Mouse (Mus musculus): ENCODE measurements around the gene Pkig. TPM values are rescaled to one million over a fixed set of nuclear protein-coding genes. Genes with fewer than 3 reads are reported as not detected.

Pkig gene
- 136 and 138 TPM in 2 replicates for polyA plus RNA-seq (2014; fragmentation: Nextera tagmentation; extraction: Ambion mirVana)

DNA sequence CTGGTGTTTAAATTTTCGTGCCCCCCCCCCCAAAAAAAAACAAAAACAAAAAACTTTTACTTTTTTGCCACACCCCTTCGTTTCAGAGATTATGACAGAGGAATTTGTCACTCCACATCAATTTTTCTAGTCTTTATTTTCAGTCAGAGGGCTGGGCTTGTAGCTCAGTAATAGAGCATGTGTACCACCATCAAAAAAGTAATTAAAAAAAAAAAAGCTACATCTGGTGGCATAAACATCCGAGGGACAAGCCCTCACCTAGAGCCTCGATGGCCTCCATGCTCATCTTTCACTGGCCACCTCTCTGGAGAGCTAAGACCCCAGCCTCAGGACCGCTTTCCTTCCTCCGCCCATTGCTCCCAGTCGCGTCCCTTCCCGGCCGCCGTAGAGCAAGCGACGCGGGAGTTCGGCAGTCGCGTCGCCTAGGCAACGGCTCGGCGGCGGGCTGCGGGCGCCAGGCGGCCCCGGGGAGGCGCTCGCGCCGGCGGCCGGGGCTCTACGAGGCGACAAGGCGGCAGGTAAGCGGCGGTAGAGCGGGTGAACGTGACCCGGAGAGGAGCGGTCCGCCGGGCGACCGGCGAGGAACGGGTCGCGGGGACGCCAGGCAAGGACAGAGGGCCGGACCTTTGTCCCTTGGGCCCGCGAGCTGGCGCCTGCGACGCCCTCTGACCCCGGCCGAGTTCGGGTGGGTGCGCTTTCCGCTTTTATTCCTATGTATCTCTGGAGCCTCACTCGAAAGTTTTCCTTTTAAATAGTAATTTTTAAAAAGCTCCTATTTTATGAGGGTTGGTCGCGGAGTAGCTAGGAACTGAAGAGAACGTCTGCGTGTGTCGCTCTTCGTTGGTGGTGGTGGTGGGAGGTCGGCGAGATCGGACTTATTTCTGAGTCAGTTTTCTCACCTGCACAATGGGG, at the start of gene Pkig:
Gene Pkig (plus strand): TSS at position 412 of the 912 bp plus-strand sequence.
- Histone ChIP-seq H3K4me3 (ENCODE audit: low read depth, low read length) (peak within 1 kb of the TSS; percentile 70), H3K4me2 (replicated peaks; ENCODE audit: low read depth, low read length) (peak within 1 kb of the TSS; percentile 41), H3K4me1 (replicated peaks; ENCODE audit: control insufficient read depth, insufficient read depth, low read length) (peaks cover 2% of the 10 kb centered on the region; the same call in 1 of the 2 replicates), H3K9ac (ENCODE audit: low read depth, low read length) (peak within 1 kb of the TSS; percentile 68), H3K27ac (ENCODE audit: low read depth, low read length) (peak within 1 kb of the TSS; percentile 76; the same call in 1 of the 2 replicates), H3K9me3 (ENCODE audit: control insufficient read depth, low read length) (no peaks in the 10 kb centered on the region), H3K36me3 (ENCODE audit: control insufficient read depth, insufficient read depth, low read length) (no peaks in the 10 kb centered on the region), H3K27me3 (ENCODE audit: control insufficient read depth, insufficient read depth, low read length) (no peaks in the 10 kb centered on the region)
- under 1% methylated on average over 71 of the region's 71 CpGs for WGBS
- DNase-seq (ENCODE audit: low spot score) (peak; percentile 95), ATAC-seq (ENCODE audit: low FRiP score) (peak; percentile 92)

DNA sequence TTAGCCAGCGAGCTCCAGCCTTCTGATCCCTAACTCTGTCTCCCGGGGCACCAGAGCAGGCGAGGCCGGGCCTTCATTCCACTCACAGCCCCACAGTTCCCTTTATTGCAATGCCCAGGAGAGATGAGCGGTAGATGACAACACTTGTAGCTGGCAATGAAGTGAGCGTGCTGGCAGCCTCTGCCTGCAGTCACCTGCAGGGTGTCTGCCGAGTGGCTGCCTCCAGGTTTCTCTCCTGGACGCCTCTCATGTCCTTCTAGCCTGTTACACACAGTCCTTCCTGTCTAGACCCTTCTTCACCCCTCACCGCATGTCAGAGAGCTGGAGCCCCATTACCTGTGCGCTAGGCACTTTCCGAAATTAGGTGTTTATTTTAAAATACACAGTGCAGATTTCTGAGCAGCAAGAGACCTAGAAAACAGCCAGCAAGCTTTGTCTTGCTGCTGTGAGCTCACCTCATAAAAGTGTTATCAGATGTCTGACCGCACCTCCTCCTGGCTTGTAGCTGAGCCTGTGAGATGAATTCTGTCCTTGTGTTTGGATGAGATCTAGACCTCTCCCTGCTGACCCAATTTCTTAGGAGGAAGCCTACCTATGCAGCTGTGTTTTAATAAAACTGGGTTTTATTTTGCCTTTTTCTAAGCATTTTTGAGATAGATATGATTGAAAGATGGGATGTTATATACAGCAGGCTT, 48.8 kb upstream of the Pkig start:
- Histone ChIP-seq H3K4me1 (replicated peaks; ENCODE audit: control insufficient read depth, insufficient read depth, low read length) (no peaks in the 10 kb centered on the region), H3K4me2 (replicated peaks; ENCODE audit: low read depth, low read length) (no peak overlapping the region), H3K27me3 (ENCODE audit: control insufficient read depth, insufficient read depth, low read length) (no peaks in the 10 kb centered on the region), H3K27ac (ENCODE audit: low read depth, low read length) (no peak overlapping the region), H3K9me3 (ENCODE audit: control insufficient read depth, low read length) (no peaks in the 10 kb centered on the region), H3K36me3 (ENCODE audit: control insufficient read depth, insufficient read depth, low read length) (no peaks in the 10 kb centered on the region), H3K4me3 (ENCODE audit: low read depth, low read length) (no peak overlapping the region), H3K9ac (ENCODE audit: low read depth, low read length) (no peak overlapping the region)
- WGBS, result 89% methylated on average over 12 of the region's 12 CpGs
- ATAC-seq (ENCODE audit: low FRiP score), result no peak
- no peak for DNase-seq (ENCODE audit: low spot score)

DNA sequence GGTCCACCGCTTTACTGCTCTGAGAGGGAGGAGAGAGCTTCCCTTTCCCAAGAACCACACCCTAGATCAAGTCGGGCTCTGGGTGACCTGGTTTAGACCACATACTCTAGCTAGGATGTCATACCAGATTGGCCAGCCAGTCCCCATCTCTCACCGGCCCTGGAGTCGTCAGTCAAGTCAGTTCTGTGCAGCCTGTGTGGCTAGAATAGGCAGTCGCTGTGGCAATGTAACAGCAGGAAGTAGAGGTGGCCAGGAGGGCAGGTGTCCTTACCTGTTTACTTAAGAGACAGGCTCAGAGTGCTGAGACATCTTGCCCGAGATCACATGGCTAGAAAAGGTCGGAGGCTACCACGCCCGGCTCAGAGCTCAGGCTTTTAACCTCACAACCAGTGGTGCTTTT, 47.0 kb upstream of the Pkig start:
- DNase-seq (ENCODE audit: low spot score), result no peak
- no peaks in the 10 kb centered on the region for H3K27me3 ChIP-seq (ENCODE audit: control insufficient read depth, insufficient read depth, low read length)
- H3K36me3 ChIP-seq (ENCODE audit: control insufficient read depth, insufficient read depth, low read length), result no peaks in the 10 kb centered on the region
- H3K9ac ChIP-seq (ENCODE audit: low read depth, low read length), result no peak overlapping the region
- H3K4me3 ChIP-seq (ENCODE audit: low read depth, low read length), result no peak overlapping the region
- no peaks in the 10 kb centered on the region for H3K4me1 ChIP-seq (replicated peaks; ENCODE audit: control insufficient read depth, insufficient read depth, low read length)
- no peak overlapping the region for H3K27ac ChIP-seq (ENCODE audit: low read depth, low read length)
- no peak for ATAC-seq (ENCODE audit: low FRiP score)
- no peak overlapping the region for H3K4me2 ChIP-seq (replicated peaks; ENCODE audit: low read depth, low read length)
- no peaks in the 10 kb centered on the region for H3K9me3 ChIP-seq (ENCODE audit: control insufficient read depth, low read length)
- WGBS, result 80% methylated on average over 9 of the region's 9 CpGs

DNA sequence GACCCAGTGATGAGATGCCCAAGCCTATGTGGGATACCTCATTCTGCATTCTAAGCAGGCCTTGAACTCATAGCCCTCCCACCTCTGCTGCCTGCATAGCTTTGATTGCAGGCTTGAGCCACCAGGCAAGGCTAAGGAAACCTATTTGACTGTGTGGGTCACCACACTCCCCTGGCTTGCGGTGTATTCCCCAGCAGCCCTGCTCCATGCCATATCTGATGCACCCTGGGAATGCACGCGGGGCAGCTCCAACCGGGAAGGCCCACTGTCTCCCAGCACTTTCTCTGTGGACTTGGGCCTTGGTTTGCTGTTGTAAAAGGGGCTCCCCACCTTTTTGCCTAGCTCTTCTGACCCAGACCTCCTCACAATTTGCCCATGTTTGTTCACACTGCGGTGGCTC, 45.0 kb upstream of the Pkig start:
- Histone ChIP-seq H3K9me3 (ENCODE audit: control insufficient read depth, low read length) (no peaks in the 10 kb centered on the region), H3K9ac (ENCODE audit: low read depth, low read length) (no peak overlapping the region), H3K4me3 (ENCODE audit: low read depth, low read length) (no peak overlapping the region), H3K27ac (ENCODE audit: low read depth, low read length) (no peak overlapping the region), H3K36me3 (ENCODE audit: control insufficient read depth, insufficient read depth, low read length) (peaks cover 3% of the 10 kb centered on the region; the same call in 1 of the 2 replicates), H3K27me3 (ENCODE audit: control insufficient read depth, insufficient read depth, low read length) (no peaks in the 10 kb centered on the region), H3K4me2 (replicated peaks; ENCODE audit: low read depth, low read length) (no peak overlapping the region), H3K4me1 (replicated peaks; ENCODE audit: control insufficient read depth, insufficient read depth, low read length) (no peaks in the 10 kb centered on the region)
- ATAC-seq (ENCODE audit: low FRiP score) (no peak), DNase-seq (ENCODE audit: low spot score) (no peak)
- WGBS, result 96% methylated on average over 5 of the region's 5 CpGs

DNA sequence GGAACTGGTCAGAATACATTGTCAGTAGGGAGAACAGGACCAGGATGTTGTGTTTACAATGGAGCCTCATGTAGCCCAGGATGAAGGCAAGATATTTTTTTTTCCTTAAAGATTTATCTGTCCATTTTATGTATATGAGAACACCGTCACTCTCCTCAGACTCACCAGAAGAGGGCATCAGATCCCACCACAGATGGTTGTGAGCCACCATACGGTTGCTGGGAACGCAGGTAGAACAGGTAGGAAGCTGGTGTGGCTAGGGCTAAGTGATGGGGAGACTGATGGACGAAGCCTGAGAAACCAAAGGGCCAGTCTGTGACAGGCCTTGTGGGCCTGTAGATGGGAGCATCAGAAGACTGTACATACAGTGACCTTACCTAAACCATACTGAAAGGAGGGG, 44.2 kb upstream of the Pkig start:
- no peak overlapping the region for H3K4me3 ChIP-seq (ENCODE audit: low read depth, low read length)
- 92% methylated on average over 4 of the region's 4 CpGs for WGBS
- no peak overlapping the region for H3K4me2 ChIP-seq (replicated peaks; ENCODE audit: low read depth, low read length)
- no peak overlapping the region for H3K9ac ChIP-seq (ENCODE audit: low read depth, low read length)
- H3K27ac ChIP-seq (ENCODE audit: low read depth, low read length), result no peak overlapping the region
- H3K27me3 ChIP-seq (ENCODE audit: control insufficient read depth, insufficient read depth, low read length), result no peaks in the 10 kb centered on the region
- no peaks in the 10 kb centered on the region for H3K4me1 ChIP-seq (replicated peaks; ENCODE audit: control insufficient read depth, insufficient read depth, low read length)
- ATAC-seq (ENCODE audit: low FRiP score) (no peak), DNase-seq (ENCODE audit: low spot score) (no peak)
- H3K9me3 ChIP-seq (ENCODE audit: control insufficient read depth, low read length), result no peaks in the 10 kb centered on the region
- peaks cover 3% of the 10 kb centered on the region; the same call in 1 of the 2 replicates for H3K36me3 ChIP-seq (ENCODE audit: control insufficient read depth, insufficient read depth, low read length)

DNA sequence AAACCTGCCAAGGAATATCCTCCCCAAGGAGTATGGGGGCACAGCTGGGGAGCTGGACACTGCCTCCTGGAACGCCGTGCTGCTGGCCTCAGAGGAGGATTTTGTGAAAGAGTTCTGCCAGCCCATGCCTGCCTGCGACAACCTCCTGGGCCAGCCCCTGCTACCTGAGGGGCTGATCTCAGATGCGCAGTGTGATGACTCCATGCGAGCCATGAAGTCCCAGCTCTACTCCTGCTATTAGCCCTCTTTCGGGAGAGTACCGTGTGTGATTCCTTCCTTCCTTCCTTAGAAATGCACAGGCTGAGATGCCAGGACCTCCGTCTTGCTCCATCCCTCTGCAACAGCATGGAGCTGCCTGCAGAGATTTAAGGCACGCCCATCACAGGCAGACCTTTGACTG, 42.8 kb upstream of the Pkig start:
- WGBS, result 93% methylated on average over 9 of the region's 9 CpGs
- Histone ChIP-seq H3K9me3 (ENCODE audit: control insufficient read depth, low read length) (no peaks in the 10 kb centered on the region), H3K36me3 (ENCODE audit: control insufficient read depth, insufficient read depth, low read length) (peaks cover 4% of the 10 kb centered on the region; the same call in 1 of the 2 replicates), H3K27ac (ENCODE audit: low read depth, low read length) (no peak overlapping the region), H3K4me3 (ENCODE audit: low read depth, low read length) (no peak overlapping the region), H3K4me2 (replicated peaks; ENCODE audit: low read depth, low read length) (no peak overlapping the region), H3K9ac (ENCODE audit: low read depth, low read length) (no peak overlapping the region), H3K4me1 (replicated peaks; ENCODE audit: control insufficient read depth, insufficient read depth, low read length) (no peaks in the 10 kb centered on the region), H3K27me3 (ENCODE audit: control insufficient read depth, insufficient read depth, low read length) (no peaks in the 10 kb centered on the region)
- no peak for ATAC-seq (ENCODE audit: low FRiP score)
- DNase-seq (ENCODE audit: low spot score), result no peak

DNA sequence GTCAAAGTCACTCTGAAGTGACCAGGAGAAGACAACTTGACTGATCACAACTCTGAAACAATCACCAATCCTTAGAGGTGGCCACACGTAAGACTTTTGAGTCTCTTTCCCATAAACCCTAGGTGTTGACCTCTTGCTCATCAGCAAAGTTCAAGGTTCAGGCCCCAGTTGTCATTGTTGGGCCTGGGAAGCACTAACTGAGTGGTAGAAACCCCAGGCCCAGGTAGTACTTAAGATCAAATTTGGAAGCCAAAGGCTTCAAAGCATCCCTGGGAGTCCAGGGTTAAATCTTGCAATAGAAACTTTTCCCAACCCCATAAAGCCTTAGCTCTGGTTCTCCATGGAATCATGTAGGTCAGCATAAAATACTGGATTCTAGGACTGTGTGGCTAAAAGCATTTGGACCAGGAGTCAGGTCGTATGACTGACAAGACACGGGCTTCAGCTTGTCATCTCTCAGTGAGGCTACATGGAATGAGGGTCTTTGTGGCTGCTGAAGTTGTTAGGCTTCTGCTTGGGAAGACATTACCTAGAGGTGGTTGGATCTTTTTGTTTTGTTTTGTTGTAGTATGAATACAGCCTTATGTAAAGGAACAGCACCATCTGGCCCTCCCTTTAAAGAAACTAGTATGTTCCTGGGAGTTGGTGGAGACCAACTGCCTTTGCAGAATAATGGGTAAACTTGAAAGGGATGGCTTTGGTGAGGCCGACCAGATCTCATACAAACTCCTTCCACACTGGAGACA, 42.1 kb upstream of the Pkig start:
- Histone ChIP-seq H3K4me3 (ENCODE audit: low read depth, low read length) (no peak overlapping the region), H3K9me3 (ENCODE audit: control insufficient read depth, low read length) (no peaks in the 10 kb centered on the region), H3K36me3 (ENCODE audit: control insufficient read depth, insufficient read depth, low read length) (peaks cover 5% of the 10 kb centered on the region; the same call in 1 of the 2 replicates), H3K27ac (ENCODE audit: low read depth, low read length) (no peak overlapping the region), H3K9ac (ENCODE audit: low read depth, low read length) (no peak overlapping the region), H3K27me3 (ENCODE audit: control insufficient read depth, insufficient read depth, low read length) (no peaks in the 10 kb centered on the region), H3K4me1 (replicated peaks; ENCODE audit: control insufficient read depth, insufficient read depth, low read length) (no peaks in the 10 kb centered on the region), H3K4me2 (replicated peaks; ENCODE audit: low read depth, low read length) (no peak overlapping the region)
- ATAC-seq (ENCODE audit: low FRiP score) (no peak), DNase-seq (ENCODE audit: low spot score) (no peak)
- WGBS, result 90% methylated on average over 4 of the region's 4 CpGs

DNA sequence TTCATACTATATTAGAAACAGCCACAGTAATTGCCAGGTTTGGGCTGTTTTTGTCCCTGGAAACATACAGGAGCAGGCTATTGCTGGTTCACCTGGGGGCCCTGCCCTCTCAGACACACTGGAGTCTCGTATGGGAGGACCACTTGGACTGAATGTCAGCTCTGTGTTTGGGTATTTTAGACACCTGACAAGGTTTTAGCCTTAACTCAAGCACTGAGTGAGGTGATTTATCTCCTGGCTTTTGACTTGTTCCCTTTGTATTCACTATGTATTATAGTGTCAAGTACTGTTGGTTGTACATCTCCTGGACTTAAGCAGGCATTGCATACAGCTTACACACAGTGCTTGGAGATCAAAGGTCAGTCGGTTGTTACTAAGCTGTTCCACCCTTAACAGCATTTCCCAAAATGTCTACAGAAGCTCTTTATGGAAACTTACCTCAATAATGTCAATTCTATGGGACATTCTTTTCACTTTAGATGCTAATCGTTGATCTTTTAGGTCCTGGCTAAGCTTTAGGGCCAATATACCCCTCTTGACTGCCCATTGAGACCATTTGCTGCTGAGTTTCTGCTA, 41.4 kb upstream of the Pkig start:
- H3K4me1 ChIP-seq (replicated peaks; ENCODE audit: control insufficient read depth, insufficient read depth, low read length), result no peaks in the 10 kb centered on the region
- peaks cover 5% of the 10 kb centered on the region; the same call in 1 of the 2 replicates for H3K36me3 ChIP-seq (ENCODE audit: control insufficient read depth, insufficient read depth, low read length)
- no peak overlapping the region for H3K4me2 ChIP-seq (replicated peaks; ENCODE audit: low read depth, low read length)
- H3K9me3 ChIP-seq (ENCODE audit: control insufficient read depth, low read length), result no peaks in the 10 kb centered on the region
- DNase-seq (ENCODE audit: low spot score) (no peak), ATAC-seq (ENCODE audit: low FRiP score) (no peak)
- no peak overlapping the region for H3K4me3 ChIP-seq (ENCODE audit: low read depth, low read length)
- no peak overlapping the region for H3K27ac ChIP-seq (ENCODE audit: low read depth, low read length)
- no peak overlapping the region for H3K9ac ChIP-seq (ENCODE audit: low read depth, low read length)
- H3K27me3 ChIP-seq (ENCODE audit: control insufficient read depth, insufficient read depth, low read length), result no peaks in the 10 kb centered on the region
- WGBS, result 89% methylated on average over 3 of the region's 3 CpGs
